Mouse (Mus musculus): ENCODE measurements at regions not wholly inside any gene's neighbourhood (a gene's known extent, or its start where the extent isn't known, plus 50 kb on each side); places are given as distances from the start of the nearest gene placed in this dataset.

GRCm38 (mm10) chr1:73233041-73233440, 217.3 kb upstream of the Tnp1 start:
- Histone ChIP-seq H3K79me2 (replicated peaks; ENCODE audit: control insufficient read depth, extremely low read depth, insufficient read depth, poor library complexity, severe bottlenecking) (no peaks in the 10 kb centered on the region), H3K4me2 (ENCODE audit: insufficient read depth, low read depth, poor library complexity, severe bottlenecking) (no peak overlapping the region), H3K4me3 (replicated peaks in 1 of 3; ENCODE audit: low read depth in 2 of 3, low read length in 2 of 3, poor library complexity in 1 of 3) (no peak overlapping the region), H3K27me3 (replicated peaks) (peaks cover 48% of the 10 kb centered on the region), H3K4me1 (ENCODE audit: control insufficient read depth in 1 of 2, insufficient read depth in 2 of 2) (no peaks in the 10 kb centered on the region), H3K27ac (ENCODE audit: insufficient read depth, low read depth) (no peak overlapping the region), H3K9ac (ENCODE audit: insufficient read depth, low read depth) (no peak overlapping the region), H3K9me3 (replicated peaks; ENCODE audit: low read length) (no peaks in the 10 kb centered on the region), H3K36me3 (replicated peaks in 1 of 2; ENCODE audit: control insufficient read depth in 1 of 2, insufficient read depth in 1 of 2, low read length in 1 of 2) (no peaks in the 10 kb centered on the region)
- in situ Hi-C loops (cut with MboI; ENCODE audit: low pct_ligation_motif_present, low pct_unique_long_range_greater_than_20kb, low sequenced_read_pairs) (no loop called here), dilution Hi-C loops (cut with MboI; ENCODE audit: extremely low pct_ligation_motif_present, extremely low pct_unique_long_range_greater_than_20kb, low sequenced_read_pairs) (no loop called here)
- TF ChIP-seq ELF1 (IDR thresholded peaks at IDR 0.05; ENCODE audit: low read depth, low read length) (no peak), SIN3A (IDR thresholded peaks at IDR 0.05; ENCODE audit: low read length) (no peak), TBP (conservative IDR thresholded peaks at IDR 0.05; ENCODE audit: low read depth, low read length) (no peak), NRF1 (IDR thresholded peaks at IDR 0.05; ENCODE audit: low read depth, low read length) (no peak)
- DNase-seq (ENCODE audit: extremely low read depth) = no peak

GRCm38 (mm10) chr1:73230611-73231010, 214.9 kb upstream of the Tnp1 start:
- no peaks in the 10 kb centered on the region for H3K9me3 ChIP-seq (replicated peaks; ENCODE audit: low read length)
- H3K79me2 ChIP-seq (replicated peaks; ENCODE audit: control insufficient read depth, extremely low read depth, insufficient read depth, poor library complexity, severe bottlenecking) = no peaks in the 10 kb centered on the region
- DNase-seq (ENCODE audit: extremely low read depth) = no peak
- no peak for TF ChIP-seq NELFE (IDR thresholded peaks at IDR 0.05; ENCODE audit: low read depth, low read length)
- no peak for TF ChIP-seq POLR2AphosphoS2 (IDR thresholded peaks at IDR 0.05; ENCODE audit: low read depth, low read length)
- TF ChIP-seq ZNF384 (IDR thresholded peaks at IDR 0.05; ENCODE audit: low read depth, low read length) = no peak
- TF ChIP-seq BHLHE40 (IDR thresholded peaks at IDR 0.05; ENCODE audit: low read depth, low read length) = no peak
- no peak for TF ChIP-seq CHD2 (IDR thresholded peaks at IDR 0.05; ENCODE audit: low read length)
- TF ChIP-seq RCOR1 (conservative IDR thresholded peaks at IDR 0.05; ENCODE audit: low read depth, low read length) = no peak
- TF ChIP-seq KAT2A (IDR thresholded peaks at IDR 0.05; ENCODE audit: insufficient replicate concordance, low read length) = no peak
- no peak for TF ChIP-seq MAZ (IDR thresholded peaks at IDR 0.05; ENCODE audit: low read depth, low read length)
- no peak for TF ChIP-seq JUN (IDR thresholded peaks at IDR 0.05; ENCODE audit: insufficient read depth, low read depth, low read length)
- TF ChIP-seq ZMIZ1 (IDR thresholded peaks at IDR 0.05; ENCODE audit: low read depth, low read length) = no peak
- no peak for TF ChIP-seq CHD1 (IDR thresholded peaks at IDR 0.05; ENCODE audit: low read depth, low read length)
- no peak for TF ChIP-seq TCF12 (IDR thresholded peaks at IDR 0.05; ENCODE audit: low read depth, low read length)
- no peak for TF ChIP-seq MAFK (IDR thresholded peaks at IDR 0.05; ENCODE audit: insufficient replicate concordance, low read length)
- TF ChIP-seq USF1 (IDR thresholded peaks at IDR 0.05; ENCODE audit: low read depth, low read length) = no peak
- H3K9ac ChIP-seq (ENCODE audit: insufficient read depth, low read depth) = no peak overlapping the region
- H3K36me3 ChIP-seq (replicated peaks in 1 of 2; ENCODE audit: control insufficient read depth in 1 of 2, insufficient read depth in 1 of 2, low read length in 1 of 2) = no peaks in the 10 kb centered on the region
- H3K4me1 ChIP-seq (ENCODE audit: control insufficient read depth in 1 of 2, insufficient read depth in 2 of 2) = no peaks in the 10 kb centered on the region
- H3K4me2 ChIP-seq (ENCODE audit: insufficient read depth, low read depth, poor library complexity, severe bottlenecking) = no peak overlapping the region
- dilution Hi-C loops (cut with MboI; ENCODE audit: extremely low pct_ligation_motif_present, extremely low pct_unique_long_range_greater_than_20kb, low sequenced_read_pairs) (no loop called here), in situ Hi-C loops (cut with MboI; ENCODE audit: low pct_ligation_motif_present, low pct_unique_long_range_greater_than_20kb, low sequenced_read_pairs) (no loop called here)
- H3K4me3 ChIP-seq (replicated peaks in 1 of 3; ENCODE audit: low read depth in 2 of 3, low read length in 2 of 3, poor library complexity in 1 of 3) = no peak overlapping the region
- no peak overlapping the region for H3K27ac ChIP-seq (ENCODE audit: insufficient read depth, low read depth)
- peaks cover 42% of the 10 kb centered on the region for H3K27me3 ChIP-seq (replicated peaks)
